Mouse (Mus musculus) midbrain, embryonic 15.5 days (tissue): ENCODE measurements around the gene Spock1. TPM values are rescaled to one million over a fixed set of nuclear protein-coding genes. Genes with fewer than 3 reads are reported as not detected.
A peak's percentile ranks its signal among the peaks of the same experiment; 100 is the strongest.

Experiments used
- ATAC-seq: fragments of 200-750 bp; cut with Nextera tagmentation; replicated peaks from 2 replicates; pipeline ENCODE4 v1.8.0; 2017; ENCODE audit warnings: moderate TSS enrichment
- H3K27ac ChIP-seq: fragments of 300-500 bp; sonication (generic); 2 replicates; pipeline ENCODE4 v1.5.1; 2015; ENCODE audit warnings: mild to moderate bottlenecking, inconsistent platforms
- H3K27me3 ChIP-seq: fragments of 300-500 bp; sonication (generic); replicated peaks from 2 replicates; pipeline ENCODE4 v1.6.1; 2015; ENCODE audit warnings: inconsistent platforms
- H3K36me3 ChIP-seq: fragments of 300-500 bp; sonication (generic); replicated peaks from 2 replicates; pipeline ENCODE4 v1.6.1; 2015; ENCODE audit warnings: inconsistent platforms
- H3K4me1 ChIP-seq: fragments of 300-500 bp; sonication (generic); 2 replicates; pipeline ENCODE4 v1.6.1; 2015; ENCODE audit warnings: inconsistent platforms
- H3K4me2 ChIP-seq: fragments of 300-500 bp; sonication (generic); 2 replicates; pipeline ENCODE4 v1.6.1; 2015; ENCODE audit warnings: inconsistent platforms, mild to moderate bottlenecking, moderate library complexity
- H3K4me3 ChIP-seq: fragments of 300-500 bp; sonication (generic); 2 replicates; pipeline ENCODE4 v1.5.1; 2015; ENCODE audit warnings: mild to moderate bottlenecking, inconsistent platforms
- H3K9ac ChIP-seq: fragments of 300-500 bp; sonication (generic); 2 replicates; pipeline ENCODE4 v1.6.1; 2015; ENCODE audit warnings: mild to moderate bottlenecking, inconsistent platforms
- H3K9me3 ChIP-seq: fragments of 300-500 bp; sonication (generic); 2 replicates; pipeline ENCODE4 v1.6.1; 2016; ENCODE audit warnings: inconsistent platforms
- WGBS: fragments of 180-500 bp; shearing (Covaris S2); methylation state at CpG from one replicate; pipeline ENCODE4 v1.1.7; 2015; ENCODE audit warnings: mixed read lengths; 5-methylcytosine and 5-hydroxymethylcytosine counted together
- polyA plus RNA-seq: library from polyadenylated mRNA; unstranded; fragments of >200 nt; fragmentation: Nextera tagmentation; extraction: Ambion mirVana; gene quantifications from 2 replicates; pipeline ENCODE4 v1.2.1, GENCODE M21; 2015

Spock1 gene
- polyA plus RNA-seq, 1 experiment from 2014 or later, result 71.0 TPM

DNA sequence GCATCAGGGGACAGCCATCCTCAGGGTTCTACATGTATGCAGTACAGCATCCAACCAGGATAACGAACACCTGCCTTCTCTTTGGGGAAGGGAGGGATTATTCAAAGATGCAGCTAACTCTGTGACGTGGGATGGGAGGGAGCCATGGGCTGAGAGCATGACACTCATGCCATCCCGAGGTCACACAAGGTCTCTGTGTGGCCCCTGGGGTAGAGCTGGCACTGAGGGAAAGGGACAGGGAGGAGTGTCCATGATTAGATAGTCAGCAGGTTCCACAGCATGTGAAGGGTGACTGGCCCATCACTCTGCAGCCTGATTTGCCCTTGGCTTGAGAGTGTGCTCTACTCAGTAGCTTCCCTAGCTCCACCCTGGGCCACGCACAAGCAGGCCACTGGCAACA lies 195.2 kb downstream of the Spock1 start:
- WGBS, result 79% methylated on average over 4 of the region's 4 CpGs

DNA sequence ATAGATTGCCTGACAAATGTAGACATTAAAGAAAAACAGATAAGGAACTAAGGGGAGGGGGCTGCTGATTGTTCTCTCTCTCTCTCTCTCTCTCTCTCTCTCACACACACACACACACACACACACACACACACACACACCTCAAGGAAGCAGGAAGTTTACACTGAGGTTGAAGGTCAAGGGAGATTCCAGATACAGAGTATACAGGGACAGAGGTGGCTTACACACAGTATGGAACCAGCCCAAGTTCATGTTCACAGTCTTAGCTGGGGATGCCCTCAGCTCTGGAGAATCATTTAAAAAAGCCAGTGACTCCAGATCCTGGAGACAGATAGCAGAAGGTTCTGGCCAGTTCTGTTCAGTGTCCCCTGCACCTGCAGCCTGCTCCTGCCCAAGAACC lies 199.7 kb downstream of the Spock1 start:
- no peaks in the 10 kb centered on the region for H3K9me3 ChIP-seq
- no peak overlapping the region for H3K4me3 ChIP-seq
- no peaks in the 10 kb centered on the region for H3K36me3 ChIP-seq
- 0 out of 2 replicates have a peak, but pooled peaks cover 5% of the 10 kb centered on the region for H3K4me1 ChIP-seq
- H3K9ac ChIP-seq, result no peak overlapping the region
- H3K27me3 ChIP-seq, result no peaks in the 10 kb centered on the region; the same call in 1 of the 2 replicates
- no peak overlapping the region for H3K27ac ChIP-seq
- no peak overlapping the region for H3K4me2 ChIP-seq
- no peak for ATAC-seq

More for the DNA sequence above, 195.2 kb downstream of the Spock1 start:
- Histone ChIP-seq H3K36me3 (no peaks in the 10 kb centered on the region), H3K9ac (no peak overlapping the region), H3K4me3 (no peak overlapping the region), H3K9me3 (0 out of 2 replicates have a peak, but pooled peaks cover 4% of the 10 kb centered on the region), H3K27me3 (no peaks in the 10 kb centered on the region; the same call in 1 of the 2 replicates), H3K27ac (no peak overlapping the region), H3K4me1 (0 out of 2 replicates have a peak, but pooled peaks cover 6% of the 10 kb centered on the region), H3K4me2 (no peak overlapping the region)
- no peak for ATAC-seq

GRCm38 (mm10) chr13:57702966-57703365 lies 205.2 kb downstream of the Spock1 start:
- H3K27me3 ChIP-seq, result no peaks in the 10 kb centered on the region
- H3K9ac ChIP-seq, result no peak overlapping the region
- H3K4me1 ChIP-seq, result peaks cover 9% of the 10 kb centered on the region; the same call in 1 of the 2 replicates
- no peak overlapping the region for H3K4me2 ChIP-seq
- H3K36me3 ChIP-seq, result no peaks in the 10 kb centered on the region
- ATAC-seq, result no peak
- H3K4me3 ChIP-seq, result no peak overlapping the region
- H3K9me3 ChIP-seq, result no peaks in the 10 kb centered on the region
- no peak overlapping the region for H3K27ac ChIP-seq
- 84% methylated on average over 2 of the region's 2 CpGs for WGBS

- no peak for ATAC-seq
- no peak overlapping the region for H3K4me2 ChIP-seq
- H3K27ac ChIP-seq, result no peak overlapping the region
- H3K9ac ChIP-seq, result no peak overlapping the region
- 86% methylated on average over 5 of the region's 5 CpGs for WGBS
- H3K36me3 ChIP-seq, result no peaks in the 10 kb centered on the region
- no peak overlapping the region for H3K4me3 ChIP-seq
- no peaks in the 10 kb centered on the region for H3K27me3 ChIP-seq
- H3K4me1 ChIP-seq, result peaks cover 11% of the 10 kb centered on the region; the same call in 1 of the 2 replicates
- no peaks in the 10 kb centered on the region for H3K9me3 ChIP-seq
Measured at GRCm38 (mm10) chr13:57696685-57697084, 211.4 kb downstream of the Spock1 start.

DNA sequence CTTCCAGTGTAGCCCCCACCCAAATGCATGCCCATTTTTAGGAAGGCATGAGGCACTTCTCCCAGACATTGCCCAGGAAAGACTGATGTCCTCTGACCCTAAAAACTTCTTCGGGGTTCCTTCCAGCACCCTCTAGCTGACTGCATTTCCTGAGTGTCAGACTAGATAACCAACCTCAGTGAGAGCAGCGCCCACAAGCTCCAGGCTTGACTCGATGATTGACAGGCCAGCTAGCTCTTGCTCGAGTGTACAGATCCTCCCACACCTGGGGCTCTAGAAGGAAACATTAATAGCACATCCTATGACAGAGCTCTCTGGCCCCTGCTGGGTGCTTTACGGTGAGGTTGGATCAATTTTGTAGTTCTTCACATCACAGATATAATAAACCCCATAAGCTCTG lies 219.2 kb downstream of the Spock1 start:
- Histone ChIP-seq H3K4me3 (no peak overlapping the region), H3K9ac (no peak overlapping the region), H3K9me3 (no peaks in the 10 kb centered on the region), H3K4me1 (no peaks in the 10 kb centered on the region), H3K4me2 (no peak overlapping the region), H3K27ac (no peak overlapping the region), H3K27me3 (no peaks in the 10 kb centered on the region), H3K36me3 (no peaks in the 10 kb centered on the region)
- WGBS, result 79% methylated on average over 5 of the region's 5 CpGs
- no peak for ATAC-seq

DNA sequence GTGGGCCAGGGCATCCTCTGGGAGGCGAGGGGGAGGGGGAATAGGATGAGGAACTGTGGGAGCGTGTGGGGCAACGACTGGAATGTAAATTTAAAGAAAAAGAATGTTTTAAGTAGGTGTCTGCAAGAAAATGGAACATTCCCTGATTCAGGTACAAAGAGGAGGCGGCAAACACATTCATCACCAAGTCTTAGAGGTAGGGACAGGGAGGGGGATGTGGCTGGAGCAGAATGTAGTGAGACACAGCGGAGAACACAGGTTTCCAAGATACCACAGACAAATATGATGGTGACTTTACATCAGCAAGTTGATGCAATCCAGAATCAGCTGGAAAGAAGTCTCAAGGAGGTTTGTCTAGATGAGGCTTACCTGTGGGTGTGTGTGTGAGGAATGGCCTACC lies 221.7 kb downstream of the Spock1 start:
- Histone ChIP-seq H3K27ac (no peak overlapping the region), H3K9me3 (no peaks in the 10 kb centered on the region), H3K27me3 (no peaks in the 10 kb centered on the region), H3K4me1 (no peaks in the 10 kb centered on the region), H3K36me3 (no peaks in the 10 kb centered on the region), H3K4me3 (no peak overlapping the region), H3K9ac (no peak overlapping the region), H3K4me2 (no peak overlapping the region)
- WGBS, result 76% methylated on average over 5 of the region's 5 CpGs
- ATAC-seq, result no peak

DNA sequence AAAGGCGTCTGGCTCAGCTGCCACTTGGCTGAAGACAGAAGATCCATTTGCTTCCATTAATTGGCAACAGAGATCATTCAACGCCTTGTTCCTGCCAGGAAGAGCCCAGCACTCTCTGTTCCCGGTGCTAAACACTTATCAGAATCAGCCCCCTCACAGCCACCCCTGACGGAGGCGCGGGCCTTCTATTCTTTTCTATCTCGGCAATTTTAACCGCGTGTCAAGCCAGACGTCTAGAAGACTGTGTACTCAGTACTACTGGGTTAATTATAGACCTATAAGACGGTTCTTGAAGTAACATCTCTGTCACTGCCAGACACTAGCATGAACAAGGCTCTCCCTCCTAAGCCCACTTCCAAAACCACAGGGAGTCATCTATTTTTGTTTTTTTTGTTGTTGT lies 222.9 kb downstream of the Spock1 start:
- no peaks in the 10 kb centered on the region for H3K27me3 ChIP-seq
- ATAC-seq, result no peak
- 64% methylated on average over 11 of the region's 11 CpGs for WGBS

GRCm38 (mm10) chr13:57679591-57679990 lies 228.5 kb downstream of the Spock1 start:
- 85% methylated on average over 2 of the region's 2 CpGs for WGBS
- no peak for ATAC-seq
- H3K4me3 ChIP-seq, result no peak overlapping the region
- no peaks in the 10 kb centered on the region for H3K27me3 ChIP-seq
- no peak overlapping the region for H3K27ac ChIP-seq
- no peak overlapping the region for H3K9ac ChIP-seq
- no peaks in the 10 kb centered on the region for H3K4me1 ChIP-seq
- H3K4me2 ChIP-seq, result no peak overlapping the region
- H3K9me3 ChIP-seq, result no peaks in the 10 kb centered on the region
- H3K36me3 ChIP-seq, result no peaks in the 10 kb centered on the region

More for the DNA sequence above, 222.9 kb downstream of the Spock1 start:
- no peak overlapping the region for H3K4me3 ChIP-seq
- H3K4me1 ChIP-seq, result no peaks in the 10 kb centered on the region
- H3K9ac ChIP-seq, result no peak overlapping the region
- no peaks in the 10 kb centered on the region for H3K36me3 ChIP-seq
- H3K4me2 ChIP-seq, result no peak overlapping the region
- H3K9me3 ChIP-seq, result no peaks in the 10 kb centered on the region
- no peak overlapping the region for H3K27ac ChIP-seq

- WGBS, result 94% methylated on average over 1 of the region's 1 CpGs
- no peak for ATAC-seq
Measured at GRCm38 (mm10) chr13:57676820-57677219, 231.3 kb downstream of the Spock1 start.

DNA sequence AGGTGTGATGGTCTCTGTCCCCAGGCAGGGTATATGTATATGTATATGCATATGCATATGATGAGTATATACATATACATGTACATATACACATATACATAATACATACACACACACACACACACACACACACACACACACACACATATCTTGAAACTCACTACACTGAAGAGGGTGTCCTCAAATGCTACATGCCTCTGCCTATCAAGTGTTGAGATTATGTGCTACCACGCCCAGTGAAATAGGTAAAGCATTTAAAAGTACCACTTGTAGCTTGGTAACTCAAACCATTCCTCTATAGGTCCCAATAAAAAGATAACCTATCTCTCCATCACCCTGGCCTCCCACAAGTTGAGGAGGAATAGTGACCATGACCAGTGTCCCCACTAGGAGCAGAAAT lies 234.7 kb downstream of the Spock1 start:
- 100% methylated on average over 1 of the region's 1 CpGs for WGBS
- Histone ChIP-seq H3K4me3 (no peak overlapping the region), H3K4me2 (no peak overlapping the region), H3K4me1 (peaks cover 14% of the 10 kb centered on the region; the same call in 1 of the 2 replicates), H3K27ac (no peak overlapping the region), H3K36me3 (no peaks in the 10 kb centered on the region), H3K9ac (no peak overlapping the region), H3K27me3 (no peaks in the 10 kb centered on the region), H3K9me3 (no peaks in the 10 kb centered on the region)
- ATAC-seq, result no peak

More at GRCm38 (mm10) chr13:57676820-57677219, 231.3 kb downstream of the Spock1 start:
- 0 out of 2 replicates have a peak, but pooled peaks cover 3% of the 10 kb centered on the region for H3K4me1 ChIP-seq
- no peaks in the 10 kb centered on the region for H3K9me3 ChIP-seq
- no peaks in the 10 kb centered on the region for H3K36me3 ChIP-seq
- H3K9ac ChIP-seq, result no peak overlapping the region
- H3K27ac ChIP-seq, result no peak overlapping the region
- no peaks in the 10 kb centered on the region for H3K27me3 ChIP-seq
- H3K4me3 ChIP-seq, result no peak overlapping the region
- H3K4me2 ChIP-seq, result no peak overlapping the region

DNA sequence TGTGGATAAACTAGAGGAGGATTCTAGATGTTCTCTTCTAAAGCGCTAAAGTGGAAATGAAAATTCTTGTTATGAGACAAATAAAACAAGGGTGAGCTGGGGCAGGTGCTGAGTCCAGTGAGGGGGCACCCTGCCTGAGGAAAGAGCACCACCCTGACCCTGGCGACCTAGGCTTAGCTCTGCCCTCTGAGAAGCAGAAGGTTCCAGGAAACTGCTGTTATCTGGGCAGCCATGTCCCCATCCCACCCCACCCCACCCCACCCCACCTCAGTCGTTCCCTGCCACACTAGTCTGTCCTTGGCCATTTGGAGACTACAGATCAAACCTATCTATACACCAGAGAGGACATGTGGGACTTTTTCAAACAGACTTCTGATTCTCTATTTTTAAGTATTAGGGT lies 235.4 kb downstream of the Spock1 start:
- ATAC-seq, result no peak
- 88% methylated on average over 3 of the region's 3 CpGs for WGBS

GRCm38 (mm10) chr13:57671919-57672318 lies 236.2 kb downstream of the Spock1 start:
- Histone ChIP-seq H3K27ac (peak overlapping the region; percentile 24; the same call in 1 of the 2 replicates), H3K4me1 (peaks cover 16% of the 10 kb centered on the region), H3K4me3 (no peak overlapping the region), H3K4me2 (no peak overlapping the region), H3K9ac (no peak overlapping the region), H3K36me3 (no peaks in the 10 kb centered on the region), H3K27me3 (no peaks in the 10 kb centered on the region), H3K9me3 (no peaks in the 10 kb centered on the region)
- 42% methylated on average over 9 of the region's 9 CpGs for WGBS
- no peak for ATAC-seq

More for the DNA sequence above, 235.4 kb downstream of the Spock1 start:
- Histone ChIP-seq H3K4me3 (no peak overlapping the region), H3K27ac (no peak overlapping the region), H3K4me1 (peaks cover 14% of the 10 kb centered on the region; the same call in 1 of the 2 replicates), H3K27me3 (no peaks in the 10 kb centered on the region), H3K9me3 (no peaks in the 10 kb centered on the region), H3K9ac (no peak overlapping the region), H3K4me2 (no peak overlapping the region), H3K36me3 (no peaks in the 10 kb centered on the region)

- no peak for ATAC-seq
- Histone ChIP-seq H3K4me3 (no peak overlapping the region), H3K9me3 (no peaks in the 10 kb centered on the region), H3K4me1 (peaks cover 22% of the 10 kb centered on the region), H3K9ac (no peak overlapping the region), H3K4me2 (no peak overlapping the region), H3K36me3 (no peaks in the 10 kb centered on the region), H3K27me3 (no peaks in the 10 kb centered on the region), H3K27ac (no peak overlapping the region)
- 74% methylated on average over 5 of the region's 5 CpGs for WGBS
Measured at GRCm38 (mm10) chr13:57671322-57671721, 236.8 kb downstream of the Spock1 start.
